Mouse (Mus musculus) CH12.LX (cell line): ENCODE results near the gene Gm13199. TPM values are rescaled to one million over a fixed set of nuclear protein-coding genes. Genes with fewer than 3 reads are reported as not detected.

Experiments
- DNase-seq: peaks from one replicate; pipeline ENCODE4 v3.0.0-alpha.2; 2013; ENCODE audit errors: extremely low read depth
- H3K27ac ChIP-seq: 2 replicates; pipeline ENCODE4 v1.5.1; 2012; ENCODE audit warnings: low read depth, mild to moderate bottlenecking, control low read depth, moderate library complexity; ENCODE audit not compliant: insufficient read depth
- H3K27me3 ChIP-seq: replicated peaks from 2 replicates; pipeline ENCODE3; 2012; ENCODE audit warnings: inconsistent platforms
- H3K36me3 ChIP-seq, 2 experiments: replicated peaks in 1 of 2; 2 replicates each; pipeline versions ENCODE3 to v1.6.1; 2012; ENCODE audit warnings: inconsistent platforms in 1 of 2, low read length in 1 of 2, mild to moderate bottlenecking in 1 of 2, mixed read lengths in 1 of 2, moderate library complexity in 1 of 2; ENCODE audit not compliant: control insufficient read depth in 1 of 2, insufficient read depth in 1 of 2
- H3K4me1 ChIP-seq, 2 experiments: 2 replicates each; pipeline ENCODE4 v1.6.1; 2012; ENCODE audit warnings: inconsistent platforms in 1 of 2, moderate library complexity in 1 of 2; ENCODE audit not compliant: insufficient read depth in 2 of 2, control insufficient read depth in 1 of 2
- H3K4me2 ChIP-seq: 2 replicates; pipeline ENCODE4 v1.6.1; 2012; ENCODE audit warnings: low read depth, mild to moderate bottlenecking, control low read depth; ENCODE audit not compliant: poor library complexity, insufficient read depth, severe bottlenecking
- H3K4me3 ChIP-seq, 3 experiments: fragments of 150-350 bp in 1 of 3; sonication (generic) in 1 of 3; replicated peaks in 1 of 3; 2 replicates each; pipeline versions ENCODE3 to v1.5.1; 2011 to 2012; ENCODE audit warnings: low read depth in 2 of 3, low read length in 2 of 3, mild to moderate bottlenecking in 2 of 3, moderate library complexity in 2 of 3, control low read depth in 1 of 3, improper control_type of control experiment in 1 of 3, inconsistent platforms in 1 of 3, mixed read lengths in 1 of 3; ENCODE audit not compliant: poor library complexity in 1 of 3
- H3K79me2 ChIP-seq: replicated peaks from 2 replicates; pipeline ENCODE4 v1.6.1; 2012; ENCODE audit warnings: mild to moderate bottlenecking, moderate library complexity; ENCODE audit not compliant: control insufficient read depth, poor library complexity, insufficient read depth, severe bottlenecking; ENCODE audit errors: extremely low read depth
- H3K9ac ChIP-seq: 2 replicates; pipeline ENCODE4 v1.6.1; 2012; ENCODE audit warnings: low read depth, mild to moderate bottlenecking, control low read depth, moderate library complexity; ENCODE audit not compliant: insufficient read depth
- H3K9me3 ChIP-seq: replicated peaks from 2 replicates; pipeline ENCODE3; 2012; ENCODE audit warnings: low read length, inconsistent platforms, mixed read lengths
- BHLHE40 ChIP-seq: IDR thresholded peaks from 2 replicates; pipeline ENCODE4 v1.6.1; 2011; ENCODE audit warnings: mild to moderate bottlenecking, low read depth, low read length, improper control_type of control experiment
- CHD1 ChIP-seq: IDR thresholded peaks from 2 replicates; pipeline ENCODE4 v1.6.1; 2012; ENCODE audit warnings: low read depth, low read length, improper control_type of control experiment, inconsistent platforms
- CTCF ChIP-seq, 2 experiments: IDR thresholded peaks in 1 of 2; conservative IDR thresholded peaks in 1 of 2; 2 replicates each; pipeline ENCODE4 v1.5.1; 2011 to 2012; ENCODE audit warnings: low read depth in 2 of 2, low read length in 2 of 2, improper control_type of control experiment in 1 of 2, inconsistent platforms in 1 of 2, mild to moderate bottlenecking in 1 of 2, moderate library complexity in 1 of 2
- EP300 ChIP-seq: IDR thresholded peaks from 2 replicates; pipeline ENCODE4 v1.6.1; 2011; ENCODE audit warnings: low read length, improper control_type of control experiment
- IRF4 ChIP-seq: IDR thresholded peaks from 2 replicates; pipeline ENCODE4 v1.6.1; 2014; ENCODE audit warnings: low read depth, mild to moderate bottlenecking, inconsistent platforms, low read length, improper control_type of control experiment
- JUN ChIP-seq: IDR thresholded peaks from 2 replicates; pipeline ENCODE4 v1.6.1; 2011; ENCODE audit warnings: low read depth, mild to moderate bottlenecking, low read length, improper control_type of control experiment, moderate library complexity; ENCODE audit not compliant: insufficient read depth
- KAT2A ChIP-seq: IDR thresholded peaks from 2 replicates; pipeline ENCODE4 v1.6.1; 2012; ENCODE audit warnings: low read length, improper control_type of control experiment, inconsistent platforms; ENCODE audit not compliant: insufficient replicate concordance
- MAX ChIP-seq: IDR thresholded peaks from 2 replicates; pipeline ENCODE4 v1.6.1; 2011; ENCODE audit warnings: low read length, improper control_type of control experiment
- MAZ ChIP-seq: IDR thresholded peaks from 2 replicates; pipeline ENCODE4 v1.6.1; 2012; ENCODE audit warnings: low read depth, mild to moderate bottlenecking, inconsistent platforms, low read length, improper control_type of control experiment, moderate library complexity
- MXI1 ChIP-seq: IDR thresholded peaks from 2 replicates; pipeline ENCODE4 v1.6.1; 2011; ENCODE audit warnings: mild to moderate bottlenecking, low read depth, low read length, improper control_type of control experiment
- MYC ChIP-seq: IDR thresholded peaks from 2 replicates; pipeline ENCODE4 v1.6.1; 2011; ENCODE audit warnings: low read depth, mild to moderate bottlenecking, improper control_type of control experiment, low read length
- NRF1 ChIP-seq: IDR thresholded peaks from 2 replicates; pipeline ENCODE4 v1.6.1; 2014; ENCODE audit warnings: low read depth, mild to moderate bottlenecking, inconsistent platforms, low read length, improper control_type of control experiment, moderate library complexity
- POLR2A ChIP-seq: IDR thresholded peaks from 2 replicates; pipeline ENCODE4 v1.6.1; 2011; ENCODE audit warnings: low read depth, mild to moderate bottlenecking, improper control_type of control experiment, low read length
- RCOR1 ChIP-seq: conservative IDR thresholded peaks from 2 replicates; pipeline ENCODE4 v1.6.1; 2012; ENCODE audit warnings: low read depth, mild to moderate bottlenecking, inconsistent platforms, low read length, improper control_type of control experiment
- TBP ChIP-seq: conservative IDR thresholded peaks from 2 replicates; pipeline ENCODE4 v1.6.1; 2011; ENCODE audit warnings: low read depth, low read length, improper control_type of control experiment
- TCF12 ChIP-seq: IDR thresholded peaks from 2 replicates; pipeline ENCODE4 v1.6.1; 2014; ENCODE audit warnings: low read depth, mild to moderate bottlenecking, inconsistent platforms, low read length, improper control_type of control experiment
- UBTF ChIP-seq: IDR thresholded peaks from 2 replicates; pipeline ENCODE4 v1.6.1; 2012; ENCODE audit warnings: low read depth, mild to moderate bottlenecking, inconsistent platforms, low read length, improper control_type of control experiment, moderate library complexity
- ZMIZ1 ChIP-seq: IDR thresholded peaks from 2 replicates; pipeline ENCODE4 v1.6.1; 2012; ENCODE audit warnings: low read depth, mild to moderate bottlenecking, inconsistent platforms, low read length, improper control_type of control experiment
- dilution Hi-C: fragments of 300-500 bp; cut with MboI; formaldehyde crosslinking; loops from 2 replicates; pipeline ENCODE4 v1.14.3; 2020; ENCODE audit warnings: low sequenced_read_pairs; ENCODE audit not compliant: extremely low pct_unique_long_range_greater_than_20kb, extremely low pct_ligation_motif_present
- in situ Hi-C: fragments of 300-500 bp; cut with MboI; formaldehyde crosslinking; loops from 3 replicates; pipeline ENCODE4 v1.14.3; 2019; ENCODE audit warnings: low sequenced_read_pairs, low pct_ligation_motif_present, low pct_unique_long_range_greater_than_20kb, mixed read lengths
- polyA plus RNA-seq: library from polyadenylated mRNA; unstranded; fragments of >175 nt; gene quantifications from 2 replicates; pipeline ENCODE4 v1.2.1, GENCODE M21; 2012; ENCODE audit warnings: low read depth; ENCODE audit not compliant: insufficient read length
- total RNA-seq, 2 experiments: library from RNA; depleted of rRNA; stranded (reverse); fragments of 300-350 nt in 1 of 2; fragments of >200 nt in 1 of 2; gene quantifications; 2 replicates each; pipeline ENCODE4 v1.2.3; 2012 to 2014

The Gm13199 gene
- total RNA-seq (2012; rRNA removed) (0.50 and 1.1 TPM in 2 replicates), total RNA-seq (2014; rRNA removed) (0.47 and 0.85 TPM in 2 replicates), polyA plus RNA-seq (2.7 and 4.1 TPM in 2 replicates)

DNA sequence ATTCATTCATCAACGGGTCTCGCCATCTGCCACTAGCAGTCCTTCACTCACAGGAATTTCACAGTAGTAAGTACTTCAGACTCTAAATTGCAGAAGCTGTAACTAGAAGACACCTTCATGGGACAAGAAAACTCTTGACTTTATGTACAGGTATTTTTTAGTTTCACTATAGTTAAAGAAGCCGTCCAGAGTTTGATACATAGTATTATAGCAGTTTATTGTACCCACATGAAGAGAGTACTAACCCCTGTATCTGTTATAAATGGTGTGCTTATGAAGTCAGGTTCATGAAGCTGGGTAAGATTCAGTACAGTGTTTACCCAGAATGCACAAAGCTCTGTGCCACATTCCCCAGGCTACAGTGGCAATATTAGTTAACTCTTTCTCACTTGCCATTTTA, at the start of gene Gm13199:
Gm13199 (minus strand) TSS at position 101 of the 400 bp plus-strand sequence.
- no peak for DNase-seq
- no peak within 1 kb of the TSS for H3K4me2 ChIP-seq
- dilution Hi-C loops: no loop called here
- no peak within 1 kb of the TSS for H3K27ac ChIP-seq
- H3K27me3 ChIP-seq: no peaks in the 10 kb centered on the region
- in situ Hi-C loops: no loop called here
- no peaks in the 10 kb centered on the region for H3K9me3 ChIP-seq
- H3K4me1 ChIP-seq: peaks cover 0 to 19% of the 10 kb centered on the region in 2 experiments; a peak in 2 of 4 replicates
- H3K36me3 ChIP-seq: peaks cover 57 to 90% of the 10 kb centered on the region in 2 experiments
- TF ChIP-seq NRF1: no peak
- no peak for TF ChIP-seq MYC
- TF ChIP-seq CHD1: no peak
- TF ChIP-seq TBP: no peak
- TF ChIP-seq ZMIZ1: no peak
- TF ChIP-seq MXI1: no peak
- no peak for TF ChIP-seq MAZ
- no peak for TF ChIP-seq CTCF (conservative IDR thresholded peaks at IDR 0.05 in 1 of 2, IDR thresholded peaks at IDR 0.05 in 1 of 2; ENCODE audit: low read depth in 2 of 2, low read length in 2 of 2)
- TF ChIP-seq MAX: no peak
- TF ChIP-seq POLR2A: no peak
- no peak for TF ChIP-seq KAT2A
- TF ChIP-seq BHLHE40: no peak
- no peak for TF ChIP-seq JUN
- no peak for TF ChIP-seq IRF4
- TF ChIP-seq RCOR1: no peak
- no peaks in the 10 kb centered on the region for H3K79me2 ChIP-seq
- no peak within 1 kb of the TSS for H3K9ac ChIP-seq
- no peak within 1 kb of the TSS for H3K4me3 ChIP-seq

DNA sequence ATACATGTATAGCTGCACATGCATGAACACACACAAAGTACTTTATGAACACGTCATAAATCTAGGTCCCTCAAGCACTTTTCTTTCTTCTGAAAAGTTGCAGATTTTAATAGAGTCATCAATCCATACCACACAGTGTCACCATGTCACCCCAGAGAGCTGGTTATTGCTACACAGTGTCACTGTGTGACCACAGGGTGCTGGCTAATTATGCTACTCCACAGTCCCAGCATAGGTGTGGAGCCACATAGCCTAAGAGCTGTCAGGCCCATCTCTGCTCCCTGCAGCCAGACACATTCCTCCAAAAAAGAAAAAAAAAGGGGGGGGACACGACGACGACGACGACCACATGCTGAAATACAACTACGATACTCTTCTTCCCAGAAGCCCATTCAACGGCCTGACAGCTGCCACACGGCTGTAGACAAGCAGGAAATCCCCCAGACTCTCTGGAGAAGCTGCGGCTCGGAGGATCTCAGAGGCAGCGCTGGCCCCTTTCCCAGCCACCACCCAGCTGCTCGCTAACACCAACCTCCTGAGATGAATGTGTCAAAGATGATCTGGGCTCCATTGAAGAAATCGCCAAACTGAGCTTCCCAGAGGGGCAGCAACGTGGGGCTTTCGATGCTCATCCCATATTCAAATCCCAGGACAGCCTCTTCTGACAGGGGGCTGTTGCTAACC, 48.7 kb upstream of the Gm13199 start:
- no peaks in the 10 kb centered on the region for H3K36me3 ChIP-seq
- no peaks in the 10 kb centered on the region for H3K79me2 ChIP-seq
- DNase-seq: no peak
- H3K9me3 ChIP-seq: no peaks in the 10 kb centered on the region
- TF ChIP-seq JUN: no peak
- TF ChIP-seq UBTF: no peak
- no peak for TF ChIP-seq EP300
- TF ChIP-seq TCF12: peak; percentile 39; the same call in 1 of the 2 replicates
- 0 out of 2 replicates have a peak, but pooled peaks have one; percentile 26 for TF ChIP-seq IRF4
- TF ChIP-seq, all 38 proteins: peak for 2
- peak overlapping the region; percentile 57 for H3K4me2 ChIP-seq
- no peaks in the 10 kb centered on the region for H3K27me3 ChIP-seq
- dilution Hi-C loops (no loop called here), in situ Hi-C loops (no loop called here)
- H3K4me3 ChIP-seq: no peak overlapping the region
- peaks cover 4 to 5% of the 10 kb centered on the region in 2 experiments; a peak in 1 of 4 replicates for H3K4me1 ChIP-seq
- H3K9ac ChIP-seq: no peak overlapping the region
- H3K27ac ChIP-seq: no peak overlapping the region
